Mouse (Mus musculus) midbrain, embryonic 15.5 days (tissue): Measurements from ENCODE around the gene Prkd2. TPM values are rescaled to one million over a fixed set of nuclear protein-coding genes. Genes with fewer than 3 reads are reported as not detected.

Experiments
- ATAC-seq: fragments of 200-750 bp; cut with Nextera tagmentation; replicated peaks from 2 replicates; pipeline ENCODE4 v1.8.0; 2017; ENCODE audit warnings: moderate TSS enrichment
- H3K27ac ChIP-seq: fragments of 300-500 bp; sonication (generic); 2 replicates; pipeline ENCODE4 v1.5.1; 2015; ENCODE audit warnings: mild to moderate bottlenecking, inconsistent platforms
- H3K27me3 ChIP-seq: fragments of 300-500 bp; sonication (generic); replicated peaks from 2 replicates; pipeline ENCODE4 v1.6.1; 2015; ENCODE audit warnings: inconsistent platforms
- H3K36me3 ChIP-seq: fragments of 300-500 bp; sonication (generic); replicated peaks from 2 replicates; pipeline ENCODE4 v1.6.1; 2015; ENCODE audit warnings: inconsistent platforms
- H3K4me1 ChIP-seq: fragments of 300-500 bp; sonication (generic); 2 replicates; pipeline ENCODE4 v1.6.1; 2015; ENCODE audit warnings: inconsistent platforms
- H3K4me2 ChIP-seq: fragments of 300-500 bp; sonication (generic); 2 replicates; pipeline ENCODE4 v1.6.1; 2015; ENCODE audit warnings: inconsistent platforms, mild to moderate bottlenecking, moderate library complexity
- H3K4me3 ChIP-seq: fragments of 300-500 bp; sonication (generic); 2 replicates; pipeline ENCODE4 v1.5.1; 2015; ENCODE audit warnings: mild to moderate bottlenecking, inconsistent platforms
- H3K9ac ChIP-seq: fragments of 300-500 bp; sonication (generic); 2 replicates; pipeline ENCODE4 v1.6.1; 2015; ENCODE audit warnings: mild to moderate bottlenecking, inconsistent platforms
- H3K9me3 ChIP-seq: fragments of 300-500 bp; sonication (generic); 2 replicates; pipeline ENCODE4 v1.6.1; 2016; ENCODE audit warnings: inconsistent platforms
- WGBS: fragments of 180-500 bp; shearing (Covaris S2); methylation state at CpG from one replicate; pipeline ENCODE4 v1.1.7; 2015; ENCODE audit warnings: mixed read lengths; 5-methylcytosine and 5-hydroxymethylcytosine counted together
- polyA plus RNA-seq: library from polyadenylated mRNA; unstranded; fragments of >200 nt; fragmentation: Nextera tagmentation; extraction: Ambion mirVana; gene quantifications from 2 replicates; pipeline ENCODE4 v1.2.1, GENCODE M21; 2015

The Prkd2 gene
- polyA plus RNA-seq, 1 experiment from 2014 or later: 6.7 TPM

DNA sequence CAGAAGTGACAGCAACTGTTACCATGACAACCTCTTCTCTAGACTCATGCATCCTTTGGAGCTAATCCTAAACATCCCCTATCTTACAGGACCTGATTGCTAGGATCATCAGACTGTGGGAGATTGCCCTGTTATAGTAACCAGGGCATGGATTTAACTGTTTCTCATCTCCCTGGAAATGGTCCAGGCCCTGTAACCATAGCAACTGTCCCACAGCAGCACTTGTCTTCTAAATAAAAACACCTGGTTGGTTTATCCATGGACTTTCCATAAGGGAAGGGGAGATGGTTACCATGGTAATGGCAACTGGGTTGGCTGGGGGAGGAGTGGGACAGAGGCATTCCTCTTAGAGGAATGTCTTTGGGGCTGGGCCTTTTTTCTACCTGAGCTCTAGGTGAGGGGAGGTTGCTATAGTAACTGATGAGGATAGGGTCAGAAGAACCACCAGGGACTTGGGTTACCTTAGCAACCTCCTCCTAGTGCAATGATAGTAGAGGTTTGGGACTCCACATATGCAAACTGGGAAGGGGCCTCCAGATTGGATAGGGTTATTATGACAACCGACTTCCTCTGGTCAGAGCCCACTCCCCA, 27.3 kb upstream of the Prkd2 start, which contains the start of gene Strn4:
Strn4 (plus strand) TSS at position 539 of the 591 bp plus-strand sequence.
- no peaks in the 10 kb centered on the region for H3K9me3 ChIP-seq
- ATAC-seq: peak; percentile 87
- H3K9ac ChIP-seq: peak within 1 kb of the TSS; percentile 99
- H3K27me3 ChIP-seq: no peaks in the 10 kb centered on the region
- peak within 1 kb of the TSS; percentile 90 for H3K4me3 ChIP-seq
- peak within 1 kb of the TSS; percentile 92 for H3K4me2 ChIP-seq
- H3K4me1 ChIP-seq: peaks cover 87% of the 10 kb centered on the region
- peak within 1 kb of the TSS; percentile 100 for H3K27ac ChIP-seq
- H3K36me3 ChIP-seq: no peaks in the 10 kb centered on the region
- 0% methylated on average over 1 of the region's 1 CpGs for WGBS

DNA sequence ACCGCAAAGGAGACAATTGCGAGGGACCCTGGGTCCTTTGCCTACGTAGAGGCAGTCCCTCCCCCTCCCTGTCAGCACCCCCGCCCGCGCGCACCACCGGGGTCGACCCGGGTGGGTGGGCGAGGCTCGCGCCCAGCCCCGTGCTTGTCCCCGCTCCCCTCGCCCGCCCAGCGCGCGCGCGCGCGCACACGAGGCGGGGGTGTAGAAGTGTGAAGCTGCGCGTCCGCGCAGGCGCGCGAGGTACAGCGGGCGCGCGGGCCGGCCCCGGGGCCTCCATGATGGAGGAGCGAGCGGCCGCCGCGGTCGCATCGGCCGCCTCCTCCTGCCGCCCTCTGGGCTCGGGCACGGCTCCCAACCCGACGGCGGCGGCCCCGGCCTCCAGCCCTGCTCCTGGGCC, 26.6 kb upstream of the Prkd2 start:
- ATAC-seq: peak; percentile 61
- WGBS: 0% methylated on average over 7 of the region's 55 CpGs
- Histone ChIP-seq H3K4me1 (peaks cover 87% of the 10 kb centered on the region), H3K27ac (peak overlapping the region; percentile 100), H3K4me3 (peak overlapping the region; percentile 90), H3K36me3 (no peaks in the 10 kb centered on the region), H3K9me3 (no peaks in the 10 kb centered on the region), H3K9ac (peak overlapping the region; percentile 99), H3K27me3 (no peaks in the 10 kb centered on the region), H3K4me2 (peak overlapping the region; percentile 92)

DNA sequence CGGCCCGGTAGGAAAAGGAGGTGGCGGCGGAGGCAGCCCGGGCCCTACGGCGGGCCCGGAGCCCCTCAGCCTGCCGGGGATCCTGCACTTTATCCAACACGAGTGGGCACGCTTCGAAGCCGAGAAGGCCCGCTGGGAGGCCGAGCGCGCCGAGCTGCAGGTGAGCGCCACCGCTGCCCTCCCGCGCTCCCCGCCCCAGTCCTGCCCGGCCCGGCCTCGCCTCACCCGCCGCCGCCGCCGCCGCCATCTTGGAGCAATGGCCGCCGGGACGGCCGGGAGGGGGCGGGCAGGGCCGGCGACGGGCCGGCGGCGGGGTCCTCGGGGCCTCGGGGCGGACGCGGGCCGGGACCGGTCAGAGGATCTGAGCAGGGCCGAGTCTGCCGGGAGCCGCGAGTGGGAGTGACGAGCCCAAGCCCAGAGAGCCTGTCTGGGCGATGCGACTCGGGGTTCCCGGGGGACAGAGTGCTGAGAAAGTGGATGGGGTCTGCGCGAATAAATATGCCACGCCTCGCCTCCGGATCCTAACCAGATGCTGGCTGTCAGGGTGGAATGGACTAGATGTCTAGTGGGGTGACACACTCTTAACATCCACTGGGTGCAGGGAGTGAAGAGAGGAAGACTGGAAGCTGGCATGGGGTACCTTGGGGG, 26.1 kb upstream of the Prkd2 start, which contains the start of gene Fkrp:
Fkrp (minus strand) TSS at position 258 of the 648 bp plus-strand sequence.
- Histone ChIP-seq H3K4me1 (peaks cover 87% of the 10 kb centered on the region), H3K36me3 (no peaks in the 10 kb centered on the region), H3K27ac (peak within 1 kb of the TSS; percentile 100), H3K4me2 (peak within 1 kb of the TSS; percentile 92), H3K27me3 (no peaks in the 10 kb centered on the region), H3K9me3 (no peaks in the 10 kb centered on the region), H3K4me3 (peak within 1 kb of the TSS; percentile 90), H3K9ac (peak within 1 kb of the TSS; percentile 99)
- peak; percentile 44 for ATAC-seq
- WGBS: 1% methylated on average over 54 of the region's 64 CpGs

DNA sequence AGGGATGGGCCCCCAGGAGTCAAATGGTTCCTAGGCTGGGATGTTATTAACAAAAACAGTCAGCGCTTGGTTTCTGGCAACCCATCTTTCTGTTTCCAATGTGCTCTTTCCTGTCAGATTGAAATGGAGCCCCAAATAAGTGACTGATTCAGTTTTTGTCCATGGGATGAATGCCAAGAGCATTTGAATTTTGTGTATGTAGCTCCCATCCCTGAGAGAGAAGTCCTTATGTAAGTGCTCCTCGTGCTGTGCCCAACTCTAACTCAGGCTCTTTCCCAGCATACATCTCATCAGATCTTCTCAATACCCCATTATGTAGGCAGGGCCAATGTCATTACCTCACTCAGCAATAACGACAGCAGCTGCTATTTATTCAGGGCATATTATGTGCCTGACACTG, 25.0 kb upstream of the Prkd2 start:
- H3K4me2 ChIP-seq: peak overlapping the region; percentile 92
- H3K36me3 ChIP-seq: no peaks in the 10 kb centered on the region
- peaks cover 88% of the 10 kb centered on the region for H3K4me1 ChIP-seq
- peak overlapping the region; percentile 90 for H3K4me3 ChIP-seq
- no peak for ATAC-seq
- WGBS: 33% methylated on average over 3 of the region's 3 CpGs
- no peaks in the 10 kb centered on the region for H3K27me3 ChIP-seq
- H3K9me3 ChIP-seq: no peaks in the 10 kb centered on the region
- H3K9ac ChIP-seq: peak overlapping the region; percentile 99
- peak overlapping the region; percentile 100 for H3K27ac ChIP-seq

DNA sequence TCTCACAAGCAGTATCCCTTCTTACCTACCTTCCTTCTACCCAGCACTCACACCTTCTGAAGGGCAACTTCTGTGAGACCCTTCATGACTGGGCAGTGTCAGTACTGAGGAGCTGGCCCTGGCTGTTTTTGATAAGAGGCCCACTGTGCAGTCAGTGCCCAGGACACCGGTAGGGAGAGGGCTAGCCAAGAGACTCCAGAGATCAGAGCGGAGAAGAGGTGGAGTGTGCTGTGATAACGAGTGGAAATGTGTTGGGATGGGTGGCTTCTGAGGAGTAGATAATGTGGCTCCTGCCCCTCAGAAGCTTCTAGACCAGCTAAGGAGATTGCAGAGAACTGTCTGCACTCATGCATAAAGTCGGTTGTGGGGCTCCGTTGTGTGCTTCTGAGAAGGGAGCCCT, 22.9 kb upstream of the Prkd2 start:
- peak overlapping the region; percentile 14; the same call in 1 of the 2 replicates for H3K9ac ChIP-seq
- ATAC-seq: no peak
- no peak overlapping the region for H3K27ac ChIP-seq
- no peaks in the 10 kb centered on the region for H3K27me3 ChIP-seq
- H3K4me3 ChIP-seq: no peak overlapping the region
- no peak overlapping the region for H3K4me2 ChIP-seq
- no peaks in the 10 kb centered on the region for H3K9me3 ChIP-seq
- no peaks in the 10 kb centered on the region; the same call in 1 of the 2 replicates for H3K36me3 ChIP-seq
- WGBS: 68% methylated on average over 5 of the region's 5 CpGs
- H3K4me1 ChIP-seq: peaks cover 74% of the 10 kb centered on the region

DNA sequence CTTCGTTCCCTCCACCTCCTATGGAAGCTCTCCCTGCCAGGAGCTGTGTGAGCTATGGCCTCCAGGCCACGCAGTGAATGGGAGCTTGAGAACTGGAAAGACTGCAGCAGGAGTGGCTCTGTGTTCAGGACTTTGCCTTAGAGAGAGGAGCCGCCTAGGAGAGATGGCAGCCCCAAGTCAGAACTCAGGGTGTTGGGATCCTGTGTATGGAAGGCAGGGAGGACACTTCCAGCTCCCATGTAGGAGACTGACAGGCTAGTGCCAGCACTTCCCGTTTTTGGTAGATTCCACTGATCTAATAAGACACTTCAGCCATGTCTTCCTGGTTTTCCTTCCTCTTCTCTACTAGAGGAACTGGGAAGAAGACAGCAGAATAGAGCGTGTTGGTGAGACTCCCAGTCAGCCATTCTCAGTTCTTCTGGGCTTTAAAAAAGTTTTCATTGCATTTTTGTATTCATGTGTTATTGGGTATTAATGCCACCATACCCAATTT, 22.4 kb upstream of the Prkd2 start:
- peaks cover 69% of the 10 kb centered on the region for H3K4me1 ChIP-seq

DNA sequence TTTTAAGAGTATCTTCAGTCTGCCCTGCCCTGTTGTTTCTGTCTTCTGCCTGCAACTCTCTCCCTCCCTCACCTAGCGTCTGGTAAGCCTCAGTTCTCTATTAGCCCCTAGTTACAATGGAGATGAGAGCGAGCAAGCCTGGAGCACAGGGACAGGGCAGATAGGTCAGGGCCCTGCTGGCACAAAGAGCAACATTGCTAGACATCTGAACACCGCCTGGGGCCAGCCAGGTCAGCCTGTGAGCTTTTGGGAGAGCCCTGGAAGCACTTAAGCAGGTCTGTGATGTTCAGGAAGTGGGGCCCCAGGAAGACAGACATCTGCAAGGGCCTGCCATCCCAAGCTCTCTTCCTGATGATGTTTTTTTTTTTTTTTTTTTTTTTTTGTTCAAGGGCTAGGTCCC, 21.6 kb upstream of the Prkd2 start:
- Histone ChIP-seq H3K9ac (no peak overlapping the region), H3K36me3 (peaks cover 11% of the 10 kb centered on the region; the same call in 1 of the 2 replicates), H3K27ac (no peak overlapping the region), H3K27me3 (no peaks in the 10 kb centered on the region), H3K4me1 (peaks cover 63% of the 10 kb centered on the region), H3K4me3 (no peak overlapping the region), H3K9me3 (no peaks in the 10 kb centered on the region), H3K4me2 (no peak overlapping the region)
- ATAC-seq: no peak
- WGBS: 41% methylated on average over 3 of the region's 3 CpGs

More for the DNA sequence above, 22.4 kb upstream of the Prkd2 start:
- Histone ChIP-seq H3K4me2 (no peak overlapping the region), H3K27ac (no peak overlapping the region), H3K36me3 (peaks cover 4% of the 10 kb centered on the region; the same call in 1 of the 2 replicates), H3K9ac (no peak overlapping the region), H3K4me3 (no peak overlapping the region), H3K27me3 (no peaks in the 10 kb centered on the region), H3K9me3 (no peaks in the 10 kb centered on the region)
- 75% methylated on average over 5 of the region's 5 CpGs for WGBS
- ATAC-seq: no peak

DNA sequence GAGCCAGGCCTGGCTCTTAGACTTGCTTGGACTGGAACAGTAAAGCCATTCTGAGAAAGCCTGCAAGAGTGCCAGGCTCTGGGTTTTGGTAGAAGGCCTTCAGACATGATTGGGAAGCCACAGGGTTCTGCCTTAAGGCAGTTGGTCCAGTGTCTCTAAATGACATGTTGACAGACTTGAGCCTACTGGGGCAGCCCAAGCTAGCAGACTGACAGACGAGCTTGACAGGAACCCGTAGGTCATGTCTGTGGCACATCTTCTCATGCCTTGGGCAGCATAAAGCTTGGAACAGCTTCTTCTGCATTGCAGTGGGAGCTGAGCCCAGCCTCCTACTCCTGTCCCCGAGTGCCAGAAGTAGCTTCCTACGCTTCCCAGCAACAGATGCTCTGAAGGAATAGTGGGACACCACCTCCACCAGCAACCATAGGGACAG, 21.0 kb upstream of the Prkd2 start:
- peaks cover 15% of the 10 kb centered on the region; the same call in 1 of the 2 replicates for H3K36me3 ChIP-seq
- WGBS: 78% methylated on average over 4 of the region's 4 CpGs
- no peak overlapping the region for H3K9ac ChIP-seq
- H3K4me2 ChIP-seq: no peak overlapping the region
- H3K27me3 ChIP-seq: no peaks in the 10 kb centered on the region
- H3K4me3 ChIP-seq: no peak overlapping the region
- peaks cover 63% of the 10 kb centered on the region for H3K4me1 ChIP-seq
- ATAC-seq: no peak
- H3K9me3 ChIP-seq: no peaks in the 10 kb centered on the region
- no peak overlapping the region for H3K27ac ChIP-seq

DNA sequence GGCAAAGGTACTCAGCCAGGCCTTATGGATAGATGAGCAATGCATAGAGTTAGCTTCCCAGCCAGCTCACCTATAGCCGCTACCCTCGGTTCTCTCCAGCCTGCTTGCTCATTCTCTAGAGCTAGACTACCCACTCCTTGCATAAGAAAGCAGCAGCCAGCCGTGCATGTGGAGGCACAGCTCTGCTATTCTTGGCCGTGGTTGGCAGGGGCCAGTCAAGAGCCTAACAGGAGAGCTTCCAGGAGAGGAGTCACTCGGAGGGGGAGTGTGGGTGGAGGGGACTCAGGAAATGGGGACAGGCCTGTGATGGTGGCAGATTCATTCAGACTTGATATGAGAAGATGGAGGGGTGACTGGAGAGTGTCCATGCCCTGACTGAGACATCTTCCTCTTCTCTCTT, 19.0 kb upstream of the Prkd2 start:
- Histone ChIP-seq H3K36me3 (peaks cover 29% of the 10 kb centered on the region), H3K27me3 (no peaks in the 10 kb centered on the region), H3K4me2 (no peak overlapping the region), H3K4me3 (no peak overlapping the region), H3K27ac (no peak overlapping the region), H3K9ac (no peak overlapping the region), H3K9me3 (no peaks in the 10 kb centered on the region), H3K4me1 (peaks cover 46% of the 10 kb centered on the region)
- WGBS: 78% methylated on average over 5 of the region's 5 CpGs
- ATAC-seq: no peak

DNA sequence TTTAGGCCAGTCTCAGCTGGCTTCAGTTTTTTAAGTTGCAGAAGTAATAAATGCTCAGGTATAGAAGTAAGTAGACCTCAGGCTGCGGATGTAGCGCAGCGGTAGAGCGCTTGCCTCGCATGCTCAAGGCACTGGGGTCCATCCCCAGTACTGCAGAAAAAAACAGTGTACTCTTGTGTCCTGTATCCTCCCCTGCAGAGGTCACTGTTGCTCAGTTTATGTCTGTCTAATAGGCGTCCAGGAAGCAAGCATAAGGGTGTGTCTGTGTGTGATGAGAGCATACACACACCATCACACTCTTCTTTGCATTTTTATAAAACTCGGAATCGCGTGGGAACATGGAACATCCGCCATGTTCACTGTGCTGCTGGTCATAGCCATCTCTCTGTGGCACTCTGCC, 16.9 kb upstream of the Prkd2 start:
- Histone ChIP-seq H3K9ac (no peak overlapping the region), H3K4me1 (peaks cover 26% of the 10 kb centered on the region), H3K27ac (no peak overlapping the region), H3K36me3 (peaks cover 48% of the 10 kb centered on the region), H3K4me2 (no peak overlapping the region), H3K27me3 (no peaks in the 10 kb centered on the region), H3K9me3 (no peaks in the 10 kb centered on the region), H3K4me3 (no peak overlapping the region)
- 87% methylated on average over 10 of the region's 10 CpGs for WGBS
- no peak for ATAC-seq

DNA sequence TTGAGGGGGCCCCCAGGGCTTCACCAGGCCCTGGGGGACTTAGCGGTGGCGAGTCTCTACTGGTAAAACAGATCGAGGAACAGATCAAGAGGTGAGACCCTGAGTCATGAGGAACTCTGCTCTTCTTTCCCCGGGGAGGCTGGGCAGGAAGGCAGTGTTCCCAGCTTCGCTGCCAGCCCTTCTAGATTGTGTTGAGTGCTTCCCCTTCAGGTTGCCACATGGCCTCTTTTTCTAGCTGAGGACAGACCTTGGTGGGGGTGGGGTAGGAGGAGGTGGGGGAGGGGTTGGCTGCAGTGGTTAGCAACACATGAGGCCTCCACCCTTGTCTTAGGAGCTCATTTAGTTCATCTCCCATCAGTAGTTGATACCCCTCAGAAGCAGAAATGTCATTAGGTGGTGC, 16.1 kb upstream of the Prkd2 start:
- H3K4me3 ChIP-seq: no peak overlapping the region
- ATAC-seq: no peak
- H3K27ac ChIP-seq: no peak overlapping the region
- peaks cover 18% of the 10 kb centered on the region for H3K4me1 ChIP-seq
- WGBS: 82% methylated on average over 5 of the region's 5 CpGs
- no peak overlapping the region for H3K9ac ChIP-seq
- no peaks in the 10 kb centered on the region for H3K27me3 ChIP-seq
- no peak overlapping the region for H3K4me2 ChIP-seq
- H3K36me3 ChIP-seq: peaks cover 56% of the 10 kb centered on the region
- H3K9me3 ChIP-seq: no peaks in the 10 kb centered on the region

DNA sequence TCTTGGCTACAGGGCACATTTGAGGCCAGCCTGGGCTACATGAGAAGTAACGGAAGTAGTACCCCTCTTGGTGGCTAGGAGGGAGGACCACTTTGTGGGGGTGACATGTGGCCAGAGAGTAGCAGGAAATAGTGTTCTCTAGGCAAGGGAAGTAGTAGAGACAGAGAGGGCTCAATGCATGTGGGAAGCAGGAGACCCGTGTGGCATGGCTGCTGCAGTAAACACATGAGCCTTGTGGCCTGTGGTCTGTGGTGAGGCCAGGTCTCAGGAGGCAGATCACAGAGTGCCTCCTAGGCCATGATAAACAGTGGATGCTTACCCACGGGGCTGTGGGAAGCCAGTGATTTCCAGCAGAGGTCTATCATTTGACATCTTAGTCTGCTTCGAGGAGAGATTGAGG, 15.4 kb upstream of the Prkd2 start:
- no peak overlapping the region for H3K4me2 ChIP-seq
- H3K4me3 ChIP-seq: no peak overlapping the region
- 83% methylated on average over 4 of the region's 4 CpGs for WGBS
- H3K9me3 ChIP-seq: no peaks in the 10 kb centered on the region
- peaks cover 63% of the 10 kb centered on the region for H3K36me3 ChIP-seq
- peaks cover 11% of the 10 kb centered on the region; the same call in 1 of the 2 replicates for H3K4me1 ChIP-seq
- no peak for ATAC-seq
- no peak overlapping the region for H3K27ac ChIP-seq
- H3K9ac ChIP-seq: no peak overlapping the region
- H3K27me3 ChIP-seq: no peaks in the 10 kb centered on the region
